15 mouse cellular contexts compared by ENCODE assay signal in genomic region chr15:81806621-81807404, GRCm38 (mm10). TPM values are rescaled to one million over a fixed set of nuclear protein-coding genes. Genes with fewer than 3 reads are reported as not detected.
A peak's percentile ranks its signal among the peaks of the same experiment; 100 is the strongest.
DNase-seq lines count a peak whose midpoint lies in the region; ATAC-seq and TF ChIP-seq lines count a peak whose summit lies in the region.
"Had no signal": no experiment of that assay in that cellular context is flagged by ENCODE, and none has a peak within 500 bp of the region (broad histone marks: within the 10 kb centered on the region; RNA-seq: fewer than 3 reads in every experiment).

No protein-coding gene starts in this region.

- no peaks in the 10 kb centered on the region for H3K36me3 ChIP-seq in kidney, embryonic 15.5 days
- H3K36me3 ChIP-seq: heart, embryonic 13.5 days had no signal

- TF ChIP-seq POLR2A in lung, adult 2 months (IDR thresholded peaks at IDR 0.05; ENCODE audit: borderline replicate concordance, extremely low read depth, low read depth, low read length), result no peak

- no peak overlapping the region for H3K4me2 ChIP-seq in kidney, embryonic 15.5 days
- H3K4me2 ChIP-seq: liver, embryonic 11.5 days had no signal

- H3K27me3 ChIP-seq in kidney, embryonic 15.5 days, result no peaks in the 10 kb centered on the region
- H3K27me3 ChIP-seq: heart, embryonic 13.5 days had no signal

- TF ChIP-seq CTCF in lung, adult 2 months (IDR thresholded peaks at IDR 0.05; ENCODE audit: insufficient read depth, low read length), result no peak

- no peak overlapping the region for H3K4me3 ChIP-seq in kidney, embryonic 15.5 days (replicated peaks)
- no peak overlapping the region for H3K4me3 ChIP-seq in lung, adult 2 months (replicated peaks; ENCODE audit: extremely low read depth, low read depth, low read length)
- H3K4me3 ChIP-seq: heart, embryonic 13.5 days; megakaryocyte, embryonic 14.5 days had no signal

- peak; percentile 78 to 82 for DNase-seq in kidney, adult 8-10 months
- DNase-seq in gonadal fat pad, adult 2 months (ENCODE audit: low read depth), result peak; percentile 67
- DNase-seq in lung, adult 2 months, result peak; percentile 66
- DNase-seq in lung, postnatal 4 days, result peak; percentile 58 to 75
- DNase-seq in urinary bladder, postnatal 10 days (ENCODE audit: low spot score), result no peak
- DNase-seq: gastrocnemius, postnatal 14 days; right cerebral cortex, postnatal 4 days had no signal

- ATAC-seq in kidney, embryonic 15.5 days (replicated peaks; ENCODE audit: low FRiP score), result no peak
- no peak for ATAC-seq in megakaryocyte, adult 5-6 weeks (ENCODE audit: poor library complexity, severe bottlenecking)
- ATAC-seq: activated CD4-positive, CD25-positive, alpha-beta regulatory T cell, adult 4 months; CD4-positive, CD25-positive, alpha-beta regulatory T cell, adult 4 months; forebrain, embryonic 16.5 days had no signal

- peaks cover 69% of the 10 kb centered on the region for H3K4me1 ChIP-seq in kidney, embryonic 15.5 days
- peaks cover 42% of the 10 kb centered on the region for H3K4me1 ChIP-seq in lung, adult 2 months (ENCODE audit: control insufficient read depth, insufficient read depth, low read length)

- H3K9ac ChIP-seq in kidney, embryonic 15.5 days, result no peak overlapping the region
- H3K9ac ChIP-seq: heart, embryonic 13.5 days had no signal

- 86% methylated on average over 4 of the region's 4 CpGs for WGBS in kidney, embryonic 15.5 days
- 58% methylated on average over 4 of the region's 4 CpGs for WGBS in lung, adult 2 months

- H3K9me3 ChIP-seq in kidney, embryonic 15.5 days (replicated peaks), result no peaks in the 10 kb centered on the region
- H3K9me3 ChIP-seq: heart, embryonic 13.5 days; megakaryocyte, embryonic 14.5 days had no signal

- H3K27ac ChIP-seq in kidney, embryonic 15.5 days, result no peak overlapping the region

RNA-seq across cellular contexts. Expression of gene Tef, which starts 4.6 kb away (rescaled TPM):
- polyA plus RNA-seq in kidney, embryonic 15.5 days (2015; fragmentation: Nextera tagmentation; extraction: Ambion mirVana), result 23.9 and 26.5 TPM in 2 replicates
- polyA plus RNA-seq in gonadal fat pad, adult 2 months (2012; rRNA removed), result 60.0 and 63.8 TPM in 2 replicates
- 95.4 and 99.7 TPM in 2 replicates for polyA plus RNA-seq in lung, adult 2 months (2012; rRNA removed)
- 3.1 and 3.3 TPM in 2 replicates for total RNA-seq in megakaryocyte, adult 5-6 weeks (2015)
- 6.5 and 8.6 TPM in 2 replicates for total RNA-seq in megakaryocyte, adult 5-6 weeks (2017)

RNA-seq across cellular contexts. Expression of gene Tob2, which starts 51.8 kb away (rescaled TPM):
- polyA plus RNA-seq in kidney, embryonic 15.5 days (2015; fragmentation: Nextera tagmentation; extraction: Ambion mirVana), result 28.2 and 29.3 TPM in 2 replicates
- 25.8 and 37.8 TPM in 2 replicates for polyA plus RNA-seq in gonadal fat pad, adult 2 months (2012; rRNA removed)
- 35.8 and 39.0 TPM in 2 replicates for polyA plus RNA-seq in lung, adult 2 months (2012; rRNA removed)
- total RNA-seq in megakaryocyte, adult 5-6 weeks (2015), result 36.1 and 38.2 TPM in 2 replicates
- 20.3 and 23.8 TPM in 2 replicates for total RNA-seq in megakaryocyte, adult 5-6 weeks (2017)
